Mouse (Mus musculus) layer of hippocampus, postnatal 14 days (tissue): ENCODE measurements around the gene Gm49358. TPM values are rescaled to one million over a fixed set of nuclear protein-coding genes. Genes with fewer than 3 reads are reported as not detected.

Source experiments
- DNase-seq, 2 experiments: peaks; one replicate each; pipeline ENCODE4 v3.0.0; 2021 to 2022; ENCODE audit warnings: low spot score in 2 of 2, mixed read lengths in 1 of 2
- long read RNA-seq, 2 experiments: library from polyadenylated mRNA; stranded (forward); transcript quantifications; one replicate each; pipeline ENCODE4 v2.0.0; 2021
- total RNA-seq, 2 experiments: library from RNA; stranded (reverse); gene quantifications; 2 replicates each; pipeline ENCODE4 v1.2.3; 2021

Gm49358 gene
- 10 to 100 TPM; 42.4 to 45.8 TPM for total RNA-seq
- long read RNA-seq, experiment 1, result 0 reads
- long read RNA-seq, experiment 2, result 0 reads

DNA sequence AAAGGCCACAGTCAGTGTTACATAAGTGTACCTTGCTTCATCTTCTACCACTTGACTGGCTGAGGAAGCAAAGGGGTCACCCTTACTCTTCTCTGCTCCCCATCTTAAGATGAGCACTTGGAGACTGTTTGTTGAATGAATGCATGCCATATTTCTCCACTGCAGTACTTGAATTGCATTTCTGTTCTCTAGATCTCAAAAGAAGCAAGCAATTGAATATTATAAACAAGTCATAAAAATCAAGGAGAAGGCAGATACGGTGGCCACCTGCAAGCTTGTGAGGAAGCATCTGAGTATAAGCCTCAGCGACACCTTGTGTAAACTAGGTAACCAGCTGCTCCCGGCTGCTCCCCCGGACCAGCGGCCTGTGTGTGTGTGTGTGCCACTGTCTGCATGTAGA, at the start of gene Gm49358:
Gene Gm49358, plus strand, starts transcription at position 301 of the 400 bp plus-strand sequence.
- DNase-seq, result no peak

DNA sequence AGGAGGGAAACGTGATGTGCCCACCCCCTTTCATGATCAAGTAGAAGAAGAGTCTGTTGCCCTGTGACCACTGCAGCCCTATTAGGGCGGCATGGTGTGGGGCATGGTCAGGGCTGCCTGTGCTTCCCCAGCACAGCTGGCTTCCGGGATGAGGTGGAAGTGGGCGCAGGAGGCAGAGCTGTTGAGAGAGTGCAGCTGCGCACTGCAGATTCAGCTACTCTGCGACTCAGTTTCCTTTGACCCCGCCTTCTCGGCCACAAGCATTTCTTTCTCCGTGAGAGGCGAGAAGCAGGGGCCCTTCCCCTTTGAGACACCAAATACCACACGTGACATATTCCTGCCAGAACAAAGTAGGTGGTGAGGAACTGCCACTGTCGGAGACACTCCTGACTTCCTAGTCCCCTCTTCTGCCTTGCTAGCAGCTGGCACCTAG, 36.2 kb upstream of the Gm49358 start:
- DNase-seq, result peak in 1 of 2 experiments; percentile 12

DNA sequence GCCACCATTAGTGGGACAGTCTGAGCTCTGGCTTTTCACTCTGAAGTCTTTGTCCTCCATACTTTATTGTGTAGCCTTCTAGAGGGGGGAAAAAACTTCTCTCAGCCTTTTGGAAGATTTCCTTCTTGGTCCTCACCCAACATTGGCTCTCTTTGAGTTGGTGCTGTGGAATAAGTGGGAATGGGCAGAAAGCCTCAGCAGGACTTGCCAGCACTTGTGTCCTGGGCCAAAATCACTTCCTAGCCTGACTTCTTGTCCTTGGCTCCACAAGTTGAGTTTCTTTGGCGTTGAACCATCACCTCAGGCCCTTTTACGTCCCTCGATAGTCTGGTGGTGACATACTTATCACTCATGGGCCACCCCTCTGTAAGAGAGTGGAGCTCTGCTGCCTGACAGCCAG, 35.6 kb upstream of the Gm49358 start:
- no peak for DNase-seq

DNA sequence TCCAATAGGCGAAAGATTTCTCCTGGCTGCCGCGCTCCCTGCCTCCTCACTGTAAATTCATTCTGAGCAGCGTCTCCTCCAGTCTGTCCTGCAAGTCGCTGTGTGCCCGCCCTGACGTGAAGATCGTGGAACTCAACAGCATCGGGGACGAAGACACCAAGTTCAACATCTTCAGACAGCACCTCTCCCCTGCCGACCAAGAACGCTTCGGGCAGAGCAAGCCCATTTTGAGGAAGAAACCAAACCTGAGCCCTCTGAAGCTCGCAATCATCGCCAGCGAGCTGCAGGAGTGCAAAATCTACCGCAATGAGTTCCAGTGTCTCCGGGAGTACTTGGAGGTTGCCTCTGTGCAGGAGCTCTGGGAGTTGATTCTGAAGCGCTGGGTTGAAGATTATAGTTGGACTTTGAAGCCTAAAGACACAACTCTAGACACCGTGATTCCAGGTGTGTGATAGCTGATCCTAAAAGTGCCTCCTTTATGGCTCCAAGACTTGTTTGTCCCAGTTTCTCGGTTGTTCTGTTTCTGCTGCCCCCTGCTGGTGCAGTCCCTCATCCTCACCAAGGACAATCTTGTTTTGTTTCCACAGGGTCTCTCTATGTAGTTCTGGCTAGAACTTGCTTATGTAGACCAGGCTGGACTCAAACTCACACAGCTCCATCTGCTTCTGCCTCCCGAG, 32.8 kb upstream of the Gm49358 start:
- peak; percentile 75 to 84 for DNase-seq

DNA sequence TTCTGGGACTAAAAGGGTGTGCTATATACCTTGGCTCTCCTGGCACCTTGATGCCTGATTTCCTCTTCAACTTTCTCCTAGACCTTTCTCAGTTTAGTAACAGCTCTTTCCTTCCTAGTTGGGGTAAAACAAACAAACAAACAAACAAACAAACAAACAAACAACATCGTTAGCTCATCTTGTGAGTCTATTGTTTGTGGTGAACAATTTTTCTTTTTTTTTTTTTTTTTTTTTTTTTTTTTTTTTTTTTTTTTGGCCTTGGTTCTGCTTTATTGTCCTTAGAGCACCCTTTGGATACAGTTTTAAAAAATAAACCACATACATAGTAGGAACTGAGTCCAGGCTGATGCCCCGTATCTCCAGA, 32.3 kb upstream of the Gm49358 start:
- DNase-seq, result no peak

DNA sequence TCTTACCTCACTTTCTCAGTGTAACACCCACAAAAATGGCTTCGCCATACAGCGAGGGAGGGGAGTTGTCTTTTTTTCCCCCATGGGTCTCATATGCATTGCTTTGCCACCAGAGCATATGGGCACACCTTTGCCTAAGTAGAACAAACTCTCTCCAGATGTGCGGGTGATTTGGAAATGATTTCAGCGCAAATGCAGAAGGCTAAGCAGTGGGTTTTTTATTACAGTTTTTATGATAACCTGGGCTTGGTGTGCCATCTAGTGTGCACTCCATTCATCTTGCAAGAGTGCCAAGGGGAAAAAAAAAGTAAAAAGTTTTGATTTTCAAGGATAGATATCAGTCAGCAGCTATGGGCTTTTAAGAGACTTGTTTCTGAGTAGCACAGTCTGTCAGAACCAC, 28.7 kb upstream of the Gm49358 start:
- no peak for DNase-seq

DNA sequence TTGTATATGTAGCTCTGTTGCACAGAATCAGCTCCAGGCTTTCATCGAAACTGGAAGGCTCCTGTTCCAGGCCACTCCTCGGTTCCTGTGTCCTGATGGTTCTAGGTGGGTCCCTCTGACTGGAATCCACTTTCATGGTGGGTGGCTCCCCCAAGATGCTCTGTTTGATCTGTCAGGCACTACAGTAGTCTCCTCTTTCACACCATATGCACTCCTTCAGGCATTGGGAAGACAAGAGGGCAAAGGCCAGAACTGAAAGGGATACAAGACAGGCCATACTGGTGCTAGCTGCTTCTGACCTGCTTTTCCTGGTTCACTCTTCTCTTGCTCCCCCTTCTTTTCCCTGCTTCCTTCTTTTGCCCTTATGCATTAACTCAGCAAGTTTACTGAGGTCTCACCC, 20.9 kb upstream of the Gm49358 start:
- no peak for DNase-seq

DNA sequence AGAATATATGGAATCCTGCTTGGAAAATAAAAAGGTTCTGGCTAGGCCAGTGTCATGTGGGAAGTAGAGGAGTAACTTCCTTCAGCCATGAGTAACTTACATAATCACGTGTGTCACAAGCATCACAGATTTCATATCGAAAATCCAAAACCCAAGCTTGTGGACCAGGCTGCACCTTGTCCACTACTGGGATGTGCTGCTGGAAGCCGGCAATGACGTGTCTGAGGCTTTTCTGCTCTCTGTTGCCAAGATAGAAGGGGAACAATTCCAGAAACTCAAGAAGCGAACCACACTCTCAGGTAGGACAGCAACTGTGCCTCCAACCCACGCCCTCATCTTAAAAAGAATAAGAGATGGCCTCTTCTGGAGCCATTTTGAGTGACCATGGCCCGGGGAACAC, 19.5 kb upstream of the Gm49358 start:
- DNase-seq, result no peak

DNA sequence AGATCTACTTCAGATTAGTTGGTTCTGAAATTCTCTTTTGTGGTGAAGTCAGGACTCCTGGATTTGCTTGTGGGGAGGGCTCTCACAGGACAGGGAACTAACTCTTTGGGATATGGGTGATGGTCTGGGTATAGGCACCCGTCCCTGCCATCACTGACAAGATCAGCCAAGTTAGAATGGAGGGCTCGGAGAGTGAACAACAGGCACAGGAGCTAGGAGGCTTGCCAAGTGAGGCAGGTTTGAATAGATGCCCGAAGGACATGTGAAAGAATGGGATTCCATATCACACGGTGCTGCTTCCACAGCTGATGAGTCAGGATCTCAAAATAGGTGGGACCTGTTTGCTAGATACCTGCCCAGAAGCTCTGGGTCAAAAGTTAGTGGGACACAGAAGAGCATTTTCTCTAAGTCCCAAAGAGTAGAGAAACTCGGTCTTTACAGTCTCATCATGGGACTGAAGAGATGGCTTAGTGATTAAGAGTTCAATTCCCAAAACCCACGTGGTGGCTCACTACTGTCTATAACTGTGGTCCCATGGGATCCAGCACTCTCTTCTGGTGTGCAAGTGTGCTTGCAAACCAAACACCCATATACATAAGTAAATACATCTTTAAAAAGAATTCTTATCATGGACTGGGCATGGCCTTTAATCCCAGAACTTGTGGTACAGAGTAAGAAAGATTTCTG, 7.8 kb upstream of the Gm49358 start:
- no peak for DNase-seq

DNA sequence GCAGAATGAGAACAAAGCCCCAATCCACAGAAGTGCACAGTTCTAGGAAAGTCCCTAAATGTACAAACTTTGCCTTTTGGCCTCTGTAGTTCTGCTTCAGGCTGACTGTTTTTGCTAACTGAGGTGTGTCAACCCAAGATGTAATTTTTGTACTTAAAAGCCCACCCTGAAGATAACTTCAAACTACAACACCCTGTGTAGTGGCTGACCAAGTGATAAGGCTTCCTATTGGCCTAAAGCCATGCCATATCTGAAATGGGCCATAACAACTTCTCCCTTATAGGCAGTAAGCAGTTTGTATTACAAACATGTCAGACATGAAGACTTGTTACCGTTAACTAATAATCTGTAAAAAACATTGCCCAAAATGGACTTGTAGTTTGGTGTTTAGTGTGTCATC, 6.0 kb upstream of the Gm49358 start:
- DNase-seq, result no peak

DNA sequence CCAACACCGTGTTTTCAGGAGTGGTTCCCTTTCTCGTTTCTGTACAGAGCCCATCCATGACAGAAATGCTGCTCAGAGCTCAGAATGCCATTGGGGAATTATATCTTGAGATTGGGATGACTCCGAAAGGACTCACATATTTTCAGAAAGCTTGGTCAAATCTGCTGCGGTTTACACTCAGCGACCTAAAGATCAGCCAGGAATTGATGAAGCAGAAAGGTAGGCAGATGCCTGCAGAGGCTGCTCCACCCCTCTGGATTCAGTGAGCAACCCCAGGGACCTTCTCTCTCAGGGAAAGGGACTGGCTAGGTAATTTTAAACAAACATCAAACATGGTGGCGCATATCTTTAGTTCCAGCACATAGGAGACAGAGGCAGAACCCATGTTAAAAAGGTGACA, 5.6 kb upstream of the Gm49358 start:
- no peak for DNase-seq

DNA sequence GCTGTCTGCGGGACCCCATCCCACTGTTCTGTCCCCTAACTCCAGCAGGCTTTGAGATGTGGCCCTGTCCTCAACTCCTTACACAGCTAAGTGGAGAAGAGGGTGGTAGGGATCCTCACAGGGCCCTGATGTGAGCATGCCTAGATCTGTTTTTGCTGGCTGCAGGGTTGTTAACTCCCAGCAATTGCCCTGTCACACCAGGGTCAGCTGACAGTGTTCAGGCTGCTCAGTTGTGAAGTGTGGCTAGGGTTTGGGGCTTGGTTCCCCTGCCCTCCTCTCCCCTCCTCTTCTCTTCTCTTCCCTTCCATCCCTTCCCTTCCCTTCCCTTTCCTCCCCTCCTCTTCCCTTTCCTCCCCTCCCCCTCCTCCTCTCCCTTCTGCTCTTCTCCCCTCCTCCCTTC, 2.5 kb upstream of the Gm49358 start:
- DNase-seq, result no peak

DNA sequence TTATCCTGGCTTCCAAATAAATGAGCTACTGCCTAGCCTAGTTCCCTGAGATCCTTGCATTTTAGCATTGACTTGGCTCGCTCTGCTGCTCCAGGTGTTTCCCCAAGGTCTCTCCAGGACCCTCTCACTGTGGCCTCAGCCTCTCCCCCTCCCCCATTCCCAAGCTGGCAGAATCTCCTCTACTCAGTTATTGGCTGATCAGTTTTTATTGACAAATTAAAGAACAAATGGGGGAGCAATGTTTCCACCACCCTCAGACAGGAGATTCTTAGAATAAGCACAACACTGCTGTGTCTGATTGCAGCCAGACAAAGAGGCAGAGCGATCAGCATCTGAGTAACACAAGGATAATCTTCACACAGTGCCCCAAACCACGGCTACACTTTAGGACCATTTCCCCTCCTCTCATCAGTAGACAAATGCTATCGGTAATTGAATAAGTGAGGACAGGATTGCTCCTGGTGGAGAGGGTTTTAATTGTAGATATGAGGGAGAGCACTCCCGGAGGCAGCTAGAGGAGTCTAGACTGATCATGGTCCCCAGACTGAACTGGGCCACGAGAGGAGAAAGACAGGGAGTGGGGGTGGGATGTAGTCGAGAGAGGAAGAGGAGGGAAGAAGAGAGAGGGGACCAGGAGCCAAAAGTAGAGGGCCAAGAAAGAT, 1.9 kb upstream of the Gm49358 start:
- no peak for DNase-seq

DNA sequence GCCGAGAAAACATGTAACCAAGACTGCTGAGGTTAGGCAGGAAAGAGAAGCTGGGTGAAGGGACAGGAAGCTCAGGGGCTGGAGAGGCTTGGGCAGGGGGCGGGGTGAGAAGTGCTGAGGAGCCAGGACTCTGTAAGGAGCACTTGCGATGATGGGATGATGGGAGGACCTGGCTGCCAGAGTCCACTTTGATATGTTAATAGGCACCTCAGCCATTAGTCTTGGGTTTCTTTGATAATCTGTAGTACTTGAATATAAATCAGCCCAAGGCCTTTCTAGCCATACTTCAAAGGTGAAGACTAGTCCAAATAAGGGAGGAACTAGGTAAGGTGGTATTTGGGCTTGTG, 1.4 kb upstream of the Gm49358 start:
- DNase-seq, result no peak

DNA sequence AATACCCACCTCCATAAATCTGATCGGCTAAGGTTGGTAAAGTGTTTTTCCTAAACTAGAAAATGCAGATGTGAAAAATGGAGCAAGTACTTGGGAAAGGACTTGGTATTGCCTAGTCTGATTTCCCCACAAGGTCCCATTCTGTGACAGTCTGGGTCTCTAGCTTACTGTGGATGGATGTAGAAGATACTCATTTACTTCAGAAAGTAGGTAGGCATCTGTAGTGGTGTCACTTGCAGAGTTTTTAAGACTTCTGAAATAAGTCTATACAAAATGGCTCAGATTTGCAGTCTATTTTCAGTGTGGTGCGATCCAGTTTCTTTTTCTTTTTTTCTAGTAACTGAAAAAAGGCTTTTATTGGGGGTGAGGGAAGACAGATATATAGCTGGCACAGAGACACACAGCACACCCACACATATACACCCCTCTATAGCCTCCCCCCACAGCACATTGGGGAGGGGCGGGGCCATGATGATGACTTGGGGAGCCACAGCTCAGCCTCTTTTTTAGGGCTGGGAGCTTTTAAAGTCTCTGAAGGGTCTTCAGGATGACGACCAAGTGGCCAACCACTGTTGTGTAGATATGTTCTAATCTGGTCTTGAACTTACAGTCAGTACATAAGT, 1.7 kb downstream of the Gm49358 start:
- no peak for DNase-seq

DNA sequence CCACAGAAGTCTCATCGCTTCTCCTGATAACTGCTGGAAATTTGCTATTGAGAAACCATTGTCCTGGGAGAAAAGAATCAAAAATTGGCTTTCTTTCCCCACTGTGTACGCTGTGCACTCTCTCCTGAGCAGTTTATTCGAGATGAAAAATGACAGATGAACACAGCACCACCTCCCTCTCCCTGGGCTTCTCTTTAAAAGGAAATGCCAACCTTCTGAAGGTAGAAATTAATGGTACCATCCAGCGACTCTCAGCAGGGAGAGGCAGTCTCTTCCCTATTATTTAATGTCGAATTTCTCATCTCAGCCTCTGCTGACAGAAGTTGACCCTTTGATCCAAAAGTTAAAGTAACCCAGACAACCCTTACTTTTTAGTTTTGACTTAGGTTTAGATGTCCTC, 5.4 kb downstream of the Gm49358 start:
- no peak for DNase-seq

DNA sequence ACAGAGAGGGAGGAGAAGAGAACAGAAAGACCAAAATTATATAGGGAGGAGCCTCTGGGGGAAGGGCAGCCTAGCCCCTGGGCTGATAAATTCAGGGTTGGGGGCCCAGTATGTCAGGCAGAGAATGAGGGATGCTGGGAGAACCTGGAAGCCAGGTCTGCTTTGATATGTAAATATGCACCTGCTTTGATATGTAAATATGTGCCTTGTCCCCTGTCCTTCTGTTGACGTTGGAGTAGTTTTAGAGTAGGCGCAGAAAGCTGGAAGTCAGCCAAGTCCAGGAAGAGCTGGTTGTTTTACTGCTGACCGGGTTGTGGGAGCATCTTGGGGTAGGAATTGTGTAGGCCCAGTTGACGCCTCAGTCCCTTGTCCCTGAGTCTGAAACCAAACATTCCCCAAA, 6.0 kb downstream of the Gm49358 start:
- no peak for DNase-seq

DNA sequence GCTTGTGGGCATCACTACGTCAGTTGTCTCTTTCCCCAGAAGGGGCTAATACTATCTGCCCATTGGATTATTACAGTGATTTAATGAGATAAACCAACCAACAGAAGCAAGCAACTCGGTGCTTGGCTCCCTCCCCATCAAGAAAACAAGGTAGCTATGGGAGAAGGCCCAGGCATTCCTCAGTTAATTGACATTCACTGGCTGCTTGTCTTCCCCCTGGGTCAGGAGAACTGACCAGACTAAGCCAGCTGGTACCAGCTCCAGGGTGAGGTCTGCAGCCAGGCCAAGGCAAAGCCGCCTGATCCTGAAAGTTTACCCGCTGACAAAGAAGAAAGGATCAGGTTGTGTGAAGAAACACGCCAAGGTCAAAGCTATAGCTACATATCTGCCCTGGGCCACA, 7.9 kb downstream of the Gm49358 start:
- no peak for DNase-seq

DNA sequence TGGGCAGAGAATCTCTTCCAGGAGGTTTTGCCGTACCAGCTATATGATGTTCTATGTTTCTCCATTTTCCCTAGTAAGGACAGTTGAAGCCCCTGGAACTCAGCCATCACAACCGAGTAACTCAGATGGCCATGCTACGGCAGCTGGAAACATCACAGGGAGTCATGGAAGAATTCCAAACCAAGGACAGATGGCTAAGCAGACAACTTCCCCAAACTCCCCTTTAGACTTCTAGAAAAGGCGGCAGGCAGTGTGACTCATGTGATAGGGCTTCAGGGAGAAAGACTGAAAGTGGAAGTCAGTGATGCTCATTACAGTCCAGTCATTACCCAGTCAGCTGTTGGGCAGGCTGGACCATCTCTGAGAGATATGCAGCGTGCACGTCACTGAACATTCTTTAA, 8.5 kb downstream of the Gm49358 start:
- DNase-seq, result no peak

DNA sequence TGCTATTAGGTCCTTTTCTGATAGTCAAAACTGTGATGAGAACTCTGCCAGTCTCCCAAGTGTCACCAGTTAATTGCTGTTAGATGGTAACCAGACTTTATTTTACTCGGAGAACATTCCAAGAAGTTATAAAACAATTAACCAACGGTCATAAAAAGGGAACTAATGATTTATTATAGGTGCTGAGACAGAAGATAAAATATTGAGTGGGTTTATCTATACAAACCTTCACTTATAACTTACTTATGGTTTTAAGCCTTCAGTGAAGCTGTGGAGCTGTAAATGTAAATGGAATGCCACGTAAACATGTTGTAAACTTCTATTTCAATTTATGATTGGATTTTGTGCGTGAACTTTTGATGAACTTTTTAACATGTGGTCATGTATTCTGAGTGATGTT, 9.6 kb downstream of the Gm49358 start:
- DNase-seq, result no peak

DNA sequence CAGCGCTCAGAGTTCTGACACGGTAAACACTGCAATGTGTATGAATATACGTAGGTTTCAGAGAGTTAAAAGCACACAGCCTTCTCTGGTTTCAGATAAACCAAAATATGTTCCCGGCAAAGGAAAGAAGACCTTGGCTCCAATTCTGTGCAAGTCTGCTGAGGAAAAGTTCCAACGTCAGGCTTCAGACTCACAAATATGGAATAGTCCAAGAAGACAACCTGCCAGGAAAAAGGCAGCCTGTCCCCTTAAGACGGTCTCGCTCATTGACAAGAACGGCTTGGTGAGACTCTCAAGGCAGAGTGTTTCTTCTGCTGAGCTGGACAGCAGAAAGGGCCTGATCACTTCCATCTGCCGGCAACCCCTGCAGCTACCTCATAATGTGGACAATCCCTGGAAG, 12.5 kb downstream of the Gm49358 start:
- no peak for DNase-seq

DNA sequence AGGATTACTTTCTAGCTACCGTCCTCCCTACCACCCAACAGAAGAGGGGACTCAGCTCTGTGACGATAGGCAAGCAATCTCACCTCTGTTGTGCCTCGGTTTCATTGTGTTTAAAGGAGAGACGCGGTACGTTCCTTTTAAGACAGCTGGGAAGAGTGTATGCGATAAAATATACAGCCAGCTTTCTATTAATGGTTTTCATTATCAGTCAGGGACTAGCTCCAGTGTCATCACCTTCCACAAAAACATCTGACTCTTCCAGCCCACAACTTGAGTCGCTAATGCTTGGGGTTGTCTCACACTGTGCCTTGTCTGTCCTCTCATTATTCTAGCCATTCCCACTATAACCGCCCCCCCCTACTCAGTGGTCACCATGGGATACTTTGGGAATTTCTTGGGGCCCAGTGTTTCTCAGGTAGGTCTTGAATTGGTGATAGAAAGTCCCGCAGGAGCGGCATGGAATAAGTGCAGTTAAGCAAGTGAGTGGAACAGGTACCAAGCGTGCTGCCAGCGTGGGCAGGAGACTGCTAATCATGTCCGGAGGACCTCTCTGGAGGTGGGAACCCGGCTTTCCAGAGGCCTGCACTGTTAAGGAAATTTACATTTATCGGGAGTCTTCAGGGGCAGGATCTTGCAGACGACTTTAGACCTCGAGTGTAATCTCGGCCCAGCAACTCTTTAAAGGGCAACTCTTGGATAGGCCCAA, 14.0 kb downstream of the Gm49358 start:
- DNase-seq, result no peak
